ENCODE assay signal across 8 mouse cellular contexts in the genomic region with DNA sequence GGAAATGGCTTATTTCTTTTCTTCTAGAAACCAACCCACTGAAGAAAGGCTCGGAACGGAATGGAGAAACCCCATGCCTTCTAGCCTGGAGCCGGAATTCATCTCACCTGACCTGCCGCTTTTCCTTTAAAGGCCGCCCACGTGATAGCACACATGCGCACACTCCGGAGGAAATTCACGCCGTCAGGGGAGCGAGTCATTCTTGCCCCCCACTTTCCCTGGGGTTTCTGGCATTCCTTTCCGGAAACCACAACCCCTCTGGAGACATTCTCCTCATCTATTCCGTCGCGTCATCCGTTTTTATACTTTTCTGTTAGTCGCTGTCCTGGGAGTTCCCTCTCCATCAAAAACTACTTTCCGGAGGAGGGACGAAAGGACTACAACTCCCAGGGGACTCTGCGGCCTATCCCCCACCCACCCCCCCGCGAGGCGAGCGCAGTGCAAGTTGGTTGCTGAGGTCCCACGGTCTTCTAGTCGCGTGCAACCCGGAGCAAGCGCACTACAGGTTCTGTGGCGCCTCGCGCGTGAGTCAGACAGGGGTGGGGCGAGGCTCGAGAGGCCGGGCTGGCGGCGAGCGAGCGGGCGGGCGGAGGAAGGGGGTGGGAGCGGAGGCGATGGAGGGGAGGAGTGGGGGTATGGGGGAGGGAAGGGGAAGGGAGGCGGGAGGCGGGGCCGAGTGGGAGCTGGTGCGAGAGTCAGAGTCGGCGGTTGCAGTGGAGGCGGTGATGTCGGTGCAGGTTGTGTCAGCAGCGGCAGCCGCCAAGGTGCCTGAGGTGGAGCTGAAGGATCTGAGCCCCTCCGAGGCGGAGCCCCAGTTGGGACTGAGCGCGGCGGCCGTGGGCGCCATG. TPM values are rescaled to one million over a fixed set of nuclear protein-coding genes. Genes with fewer than 3 reads are reported as not detected.
DNase-seq lines count a peak whose midpoint lies in the region; ATAC-seq and TF ChIP-seq lines count a peak whose summit lies in the region.

A gene (plus strand): TSS at position 199 of the 848 bp plus-strand sequence.

- H3K79me2 ChIP-seq in liver, adult 2 months (ENCODE audit: control insufficient read depth, insufficient read depth, low read length) = peaks cover 6% of the 10 kb centered on the region; the same call in 1 of the 2 replicates
- no peaks in the 10 kb centered on the region for H3K79me2 ChIP-seq in myocyte (ENCODE audit: control insufficient read depth, insufficient read depth)

- H3K27me3 ChIP-seq in heart, embryonic 11.5 days (ENCODE audit: control insufficient read depth, insufficient read depth, low read length) = no peaks in the 10 kb centered on the region
- H3K27me3 ChIP-seq in kidney, embryonic 16.5 days (ENCODE audit: insufficient read depth, low read length) = no peaks in the 10 kb centered on the region
- no peaks in the 10 kb centered on the region for H3K27me3 ChIP-seq in liver, adult 2 months (ENCODE audit: control insufficient read depth, insufficient read depth, low read length)
- H3K27me3 ChIP-seq in myocyte (ENCODE audit: control insufficient read depth, insufficient read depth, insufficient read length) = no peaks in the 10 kb centered on the region
- no peaks in the 10 kb centered on the region for H3K27me3 ChIP-seq in splenic B cell, adult 2 months (ENCODE audit: control insufficient read depth, insufficient read depth, low read length, poor library complexity, severe bottlenecking)

- H3K9me3 ChIP-seq in heart, embryonic 11.5 days (replicated peaks; ENCODE audit: control insufficient read depth, low read length) = no peaks in the 10 kb centered on the region
- no peaks in the 10 kb centered on the region for H3K9me3 ChIP-seq in kidney, embryonic 16.5 days (ENCODE audit: low read length)

- peak within 1 kb of the TSS; percentile 78 for H3K4me2 ChIP-seq in heart, embryonic 11.5 days
- peak within 1 kb of the TSS; percentile 78 for H3K4me2 ChIP-seq in kidney, embryonic 16.5 days (replicated peaks; ENCODE audit: low read depth, low read length)
- H3K4me2 ChIP-seq in myocyte (ENCODE audit: low read depth) = peak within 1 kb of the TSS; percentile 88

- H3K4me3 ChIP-seq in heart, embryonic 11.5 days (ENCODE audit: low read depth, low read length) = peak within 1 kb of the TSS; percentile 77
- peak within 1 kb of the TSS; percentile 92 for H3K4me3 ChIP-seq in kidney, embryonic 16.5 days (ENCODE audit: low read length)
- H3K4me3 ChIP-seq in liver, adult 2 months (ENCODE audit: insufficient read depth, low read depth, low read length) = peak within 1 kb of the TSS; percentile 80
- peak within 1 kb of the TSS; percentile 48 for H3K4me3 ChIP-seq in myocyte

- ATAC-seq in erythroblast, adult 5-6 weeks (replicated peaks; ENCODE audit: low FRiP score, poor library complexity, severe bottlenecking) = peak; percentile 90
- peak; percentile 97 for ATAC-seq in heart, embryonic 11.5 days (replicated peaks; ENCODE audit: insufficient number of reproducible peaks, low FRiP score, low TSS enrichment)
- ATAC-seq in kidney, embryonic 16.5 days (ENCODE audit: low FRiP score, low TSS enrichment) = peak; percentile 99

- no peak for TF ChIP-seq CTCF in liver, adult 2 months (IDR thresholded peaks at IDR 0.05; ENCODE audit: low read depth, low read length)

- H3K36me3 ChIP-seq in heart, embryonic 11.5 days (ENCODE audit: control insufficient read depth, insufficient read depth, low read length) = no peaks in the 10 kb centered on the region
- no peaks in the 10 kb centered on the region for H3K36me3 ChIP-seq in kidney, embryonic 16.5 days (ENCODE audit: insufficient read depth, low read length)
- no peaks in the 10 kb centered on the region for H3K36me3 ChIP-seq in liver, adult 2 months (ENCODE audit: control insufficient read depth, insufficient read depth, low read length)
- H3K36me3 ChIP-seq in myocyte (ENCODE audit: control insufficient read depth, insufficient read depth) = no peaks in the 10 kb centered on the region
- no peaks in the 10 kb centered on the region for H3K36me3 ChIP-seq in splenic B cell, adult 2 months (ENCODE audit: control insufficient read depth, insufficient read depth, low read length, poor library complexity, severe bottlenecking)

- peak within 1 kb of the TSS; percentile 84 for H3K27ac ChIP-seq in heart, embryonic 11.5 days (ENCODE audit: low read depth, low read length)
- H3K27ac ChIP-seq in kidney, embryonic 16.5 days (ENCODE audit: low read length) = peak within 1 kb of the TSS; percentile 91
- peak within 1 kb of the TSS; percentile 58 for H3K27ac ChIP-seq in liver, adult 2 months (replicated peaks; ENCODE audit: insufficient read depth, low read depth, low read length)

- peak; percentile 87 for TF ChIP-seq POLR2A in liver, adult 2 months (IDR thresholded peaks at IDR 0.05; ENCODE audit: extremely low read depth, insufficient read depth, low read length)
- peak; percentile 91 for TF ChIP-seq POLR2A in myocyte (IDR thresholded peaks at IDR 0.05; ENCODE audit: insufficient read length, low read depth)

- H3K9ac ChIP-seq in heart, embryonic 11.5 days (ENCODE audit: low read depth, low read length) = peak within 1 kb of the TSS; percentile 89
- H3K9ac ChIP-seq in kidney, embryonic 16.5 days (replicated peaks; ENCODE audit: low read length) = peak within 1 kb of the TSS; percentile 85
- H3K9ac ChIP-seq in liver, adult 2 months (ENCODE audit: low read depth, low read length) = peak within 1 kb of the TSS; percentile 89

- peak; percentile 94 to 95 for DNase-seq in B cell, adult 2 months
- peak; percentile 99 for DNase-seq in brain, adult 2 months (ENCODE audit: low read depth, low spot score)
- DNase-seq in liver, adult 2 months (ENCODE audit: extremely low read depth, low read depth, low spot score) = peak; percentile 93
- peak; percentile 98 for DNase-seq in splenic B cell, adult 2 months (ENCODE audit: low read depth, low spot score)

- peaks cover 6% of the 10 kb centered on the region; the same call in 1 of the 2 replicates for H3K4me1 ChIP-seq in heart, embryonic 11.5 days (ENCODE audit: control insufficient read depth, insufficient read depth, low read length)
- H3K4me1 ChIP-seq in kidney, embryonic 16.5 days (ENCODE audit: insufficient read depth, low read length) = peaks cover 10% of the 10 kb centered on the region; the same call in 1 of the 2 replicates
- H3K4me1 ChIP-seq in liver, adult 2 months (ENCODE audit: control insufficient read depth, insufficient read depth, low read length) = peaks cover 14% of the 10 kb centered on the region

- peak within 1 kb of the TSS; percentile 30 for H3ac ChIP-seq in myocyte (ENCODE audit: control insufficient read depth, insufficient read length)

- WGBS in heart, embryonic 11.5 days (ENCODE audit: insufficient replicate concordance) = under 1% methylated on average over 58 of the region's 61 CpGs
- under 1% methylated on average over 50 of the region's 61 CpGs for WGBS in kidney, embryonic 16.5 days
- 1% methylated on average over 54 of the region's 61 CpGs for WGBS in liver, adult 2 months

TF ChIP-seq in myocyte, 11 proteins besides CTCF, POLR2A, EP300 and RAD21:
- TF ChIP-seq MYOG (IDR thresholded peaks at IDR 0.05; ENCODE audit: control insufficient read depth in 1 of 3, insufficient read depth in 1 of 3, insufficient read length in 2 of 3, low read depth in 2 of 3) (peak in 1 of 3 experiments; percentile 16), TCF3 (IDR thresholded peaks at IDR 0.05; ENCODE audit: insufficient read length, low read depth) (no peak), CEBPB (IDR thresholded peaks at IDR 0.05; ENCODE audit: insufficient read depth, poor library complexity, severe bottlenecking) (no peak), TCF12 (IDR thresholded peaks at IDR 0.05; ENCODE audit: insufficient read depth, poor library complexity, severe bottlenecking) (no peak), MAX (IDR thresholded peaks at IDR 0.05; ENCODE audit: low read depth) (no peak), MYOD1 (IDR thresholded peaks at IDR 0.05; ENCODE audit: control insufficient read depth in 1 of 3, insufficient read length in 2 of 3, low read depth in 2 of 3) (peak in 1 of 3 experiments; percentile 20), POLR2AphosphoS2 (IDR thresholded peaks at IDR 0.05; ENCODE audit: insufficient read length, low read depth) (peak; percentile 92), REST (IDR thresholded peaks at IDR 0.05; ENCODE audit: insufficient read depth, insufficient read length) (no peak), E2F4 (IDR thresholded peaks at IDR 0.05; ENCODE audit: insufficient read depth) (peak; percentile 62), SRF (IDR thresholded peaks at IDR 0.05; ENCODE audit: control insufficient read depth, insufficient read length, low read depth) (peak; percentile 92), USF1 (IDR thresholded peaks at IDR 0.05; ENCODE audit: low read depth) (peak; percentile 98)
TF ChIP-seq in myocyte: peak in this region for 6.

RNA-seq across cellular contexts. Expression of the gene that starts here (rescaled TPM):
- total RNA-seq in erythroblast, adult 5-6 weeks (2015; ENCODE audit: low replicate concordance) = 7.1 and 15.2 TPM in 2 replicates
- 9.6 and 20.3 TPM in 2 replicates for total RNA-seq in erythroblast, adult 5-6 weeks (2017; ENCODE audit: low replicate concordance)
- 9.9 and 11.6 TPM in 2 replicates for polyA plus RNA-seq in heart, embryonic 11.5 days (2014; fragmentation: Nextera tagmentation; extraction: Ambion mirVana)
- polyA plus RNA-seq in kidney, embryonic 16.5 days (2015; fragmentation: Nextera tagmentation; extraction: Ambion mirVana) = 18.3 and 20.8 TPM in 2 replicates
- total RNA-seq in liver, adult 2 months (2014; rRNA removed) = 8.9 and 11.8 TPM in 2 replicates
- 5.2 and 7.4 TPM in 2 replicates for polyA plus RNA-seq in liver, adult 2 months (2012; rRNA removed)
- 10.1 TPM for polyA plus RNA-seq in myocyte (2012; fragmentation: generic; extraction: Trizol)

Comparison
In these comparisons a context has a peak if more than half of its experiments do, and no peak if none do; other contexts are left out.
1. Peak in every context shown above with its lines: DNase-seq, ATAC-seq, H3K4me3 ChIP-seq and H3K27ac ChIP-seq.